Mouse (Mus musculus) cerebellum, adult 2 months (tissue): ENCODE measurements around the gene Mapk6. TPM values are rescaled to one million over a fixed set of nuclear protein-coding genes. Genes with fewer than 3 reads are reported as not detected.
A peak's percentile ranks its signal among the peaks of the same experiment; 100 is the strongest.

Experiments used
- DNase-seq, 2 experiments: peaks; one replicate each; pipeline ENCODE4 v3.0.0; 2021
- H3K27ac ChIP-seq: fragments of 200-500 bp; 2 replicates; pipeline ENCODE4 v1.5.1; 2012; ENCODE audit warnings: low read length, control low read depth, inconsistent platforms; ENCODE audit not compliant: insufficient read depth
- H3K27me3 ChIP-seq: fragments of 200-500 bp; 2 replicates; pipeline ENCODE4 v1.6.1; 2012; ENCODE audit warnings: inconsistent platforms, mild to moderate bottlenecking, low read length, moderate library complexity; ENCODE audit not compliant: control insufficient read depth, insufficient read depth
- H3K4me1 ChIP-seq: fragments of 200-500 bp; 2 replicates; pipeline ENCODE4 v1.6.1; 2011; ENCODE audit warnings: low read length; ENCODE audit not compliant: control insufficient read depth, insufficient read depth
- H3K4me3 ChIP-seq: fragments of 200-500 bp; replicated peaks from 2 replicates; pipeline ENCODE3; 2011; ENCODE audit warnings: mild to moderate bottlenecking, low read depth, low read length, control low read depth; ENCODE audit not compliant: insufficient read depth
- CTCF ChIP-seq: fragments of 200-500 bp; IDR thresholded peaks from 2 replicates; pipeline ENCODE4 v1.5.1; 2011; ENCODE audit warnings: low read depth, mild to moderate bottlenecking, control low read depth, low read length, moderate library complexity, borderline replicate concordance; ENCODE audit not compliant: insufficient read depth
- POLR2A ChIP-seq: fragments of 200-500 bp; IDR thresholded peaks from 2 replicates; pipeline ENCODE4 v1.6.1; 2011; ENCODE audit warnings: low read length, control low read depth, borderline replicate concordance; ENCODE audit not compliant: insufficient read depth
- WGBS: fragments of 180-500 bp; shearing (Covaris S2); methylation state at CpG from one replicate; pipeline ENCODE4 v1.1.7; 2018; 5-methylcytosine and 5-hydroxymethylcytosine counted together
- polyA plus RNA-seq: library from polyadenylated mRNA; depleted of rRNA; stranded (reverse); fragments of >200 nt; gene quantifications from 2 replicates; pipeline ENCODE4 v1.2.3, GENCODE M21; 2012

Mapk6 gene
- polyA plus RNA-seq, 1 experiment, result 71.3 TPM

GRCm38 (mm10) chr9:75348641-75349040 is 61.2 kb downstream of the Mapk6 start:
- Histone ChIP-seq H3K4me1 (no peaks in the 10 kb centered on the region), H3K27me3 (no peaks in the 10 kb centered on the region), H3K4me3 (no peak overlapping the region), H3K27ac (no peak overlapping the region)
- DNase-seq, result no peak
- 84% methylated on average over 3 of the region's 3 CpGs for WGBS
- TF ChIP-seq POLR2A (no peak), CTCF (no peak)

GRCm38 (mm10) chr9:75348066-75348465 is 61.7 kb downstream of the Mapk6 start:
- Histone ChIP-seq H3K4me3 (no peak overlapping the region), H3K27ac (no peak overlapping the region), H3K27me3 (no peaks in the 10 kb centered on the region), H3K4me1 (no peaks in the 10 kb centered on the region)
- no peak for TF ChIP-seq CTCF
- TF ChIP-seq POLR2A, result no peak
- 58% methylated on average over 17 of the region's 17 CpGs for WGBS
- DNase-seq, result no peak

- Histone ChIP-seq H3K4me1 (no peaks in the 10 kb centered on the region), H3K27me3 (no peaks in the 10 kb centered on the region), H3K4me3 (no peak within 1 kb of the TSS), H3K27ac (no peak within 1 kb of the TSS)
- DNase-seq, result no peak
- WGBS, result 90% methylated on average over 5 of the region's 5 CpGs
- TF ChIP-seq CTCF (no peak), POLR2A (no peak)
Measured at GRCm38 (mm10) chr9:75347458-75347857, 62.3 kb downstream of the Mapk6 start, which contains the start of gene Bcl2l10. Gene Bcl2l10 (plus strand): TSS chr9:75347758.

GRCm38 (mm10) chr9:75342433-75342832 is 67.4 kb downstream of the Mapk6 start:
- Histone ChIP-seq H3K4me1 (no peaks in the 10 kb centered on the region; the same call in 1 of the 2 replicates), H3K27ac (no peak overlapping the region), H3K27me3 (no peaks in the 10 kb centered on the region), H3K4me3 (no peak overlapping the region)
- TF ChIP-seq CTCF (no peak), POLR2A (no peak)
- no peak for DNase-seq
- WGBS, result 69% methylated on average over 4 of the region's 4 CpGs

- DNase-seq, result no peak
- 91% methylated on average over 6 of the region's 6 CpGs for WGBS
- H3K27me3 ChIP-seq, result no peaks in the 10 kb centered on the region
- no peak overlapping the region for H3K4me3 ChIP-seq
- no peak overlapping the region for H3K27ac ChIP-seq
- TF ChIP-seq POLR2A, result no peak
- H3K4me1 ChIP-seq, result no peaks in the 10 kb centered on the region; the same call in 1 of the 2 replicates
Measured at GRCm38 (mm10) chr9:75338016-75338415, 71.8 kb downstream of the Mapk6 start.

- TF ChIP-seq CTCF (peak; percentile 25; the same call in 1 of the 2 replicates), POLR2A (no peak)
- no peak for DNase-seq
- Histone ChIP-seq H3K27ac (no peak overlapping the region), H3K4me1 (no peaks in the 10 kb centered on the region), H3K27me3 (no peaks in the 10 kb centered on the region), H3K4me3 (no peak overlapping the region)
- 76% methylated on average over 4 of the region's 4 CpGs for WGBS
Measured at GRCm38 (mm10) chr9:75334440-75334839, 75.4 kb downstream of the Mapk6 start.

GRCm38 (mm10) chr9:75330821-75331220 is 79.0 kb downstream of the Mapk6 start:
- 79% methylated on average over 8 of the region's 8 CpGs for WGBS
- Histone ChIP-seq H3K4me3 (no peak overlapping the region), H3K27me3 (no peaks in the 10 kb centered on the region), H3K4me1 (peaks cover 8% of the 10 kb centered on the region), H3K27ac (no peak overlapping the region)
- no peak for TF ChIP-seq CTCF
- no peak for TF ChIP-seq POLR2A
- no peak for DNase-seq

- H3K4me3 ChIP-seq, result no peak overlapping the region
- DNase-seq, result no peak
Measured at GRCm38 (mm10) chr9:75328047-75328446, 81.8 kb downstream of the Mapk6 start.

More at GRCm38 (mm10) chr9:75328047-75328446, 81.8 kb downstream of the Mapk6 start:
- WGBS, result 90% methylated on average over 3 of the region's 3 CpGs
- H3K27me3 ChIP-seq, result no peaks in the 10 kb centered on the region
- no peak overlapping the region for H3K27ac ChIP-seq
- TF ChIP-seq CTCF (no peak), POLR2A (no peak)
- H3K4me1 ChIP-seq, result peaks cover 17% of the 10 kb centered on the region
